Mouse (Mus musculus) intestine, embryonic 15.5 days (tissue): ENCODE measurements around the gene C1qtnf9. TPM values are rescaled to one million over a fixed set of nuclear protein-coding genes. Genes with fewer than 3 reads are reported as not detected.
A peak's percentile ranks its signal among the peaks of the same experiment; 100 is the strongest.

ENCODE experiments used
- ATAC-seq: fragments of 200-750 bp; cut with Nextera tagmentation; 2 replicates; pipeline ENCODE4 v1.8.0; 2017; ENCODE audit warnings: moderate TSS enrichment, moderate library complexity
- H3K27ac ChIP-seq: fragments of 300-500 bp; sonication (generic); 2 replicates; pipeline ENCODE4 v1.5.1; 2015; ENCODE audit warnings: mild to moderate bottlenecking, inconsistent platforms
- H3K27me3 ChIP-seq: fragments of 300-500 bp; sonication (generic); replicated peaks from 2 replicates; pipeline ENCODE4 v1.6.1; 2015; ENCODE audit warnings: inconsistent platforms
- H3K36me3 ChIP-seq: fragments of 300-500 bp; sonication (generic); 2 replicates; pipeline ENCODE4 v1.6.1; 2015; ENCODE audit warnings: inconsistent platforms
- H3K4me1 ChIP-seq: fragments of 300-500 bp; sonication (generic); replicated peaks from 2 replicates; pipeline ENCODE4 v1.6.1; 2015; ENCODE audit warnings: inconsistent platforms
- H3K4me2 ChIP-seq: fragments of 300-500 bp; sonication (generic); replicated peaks from 2 replicates; pipeline ENCODE4 v1.6.1; 2015; ENCODE audit warnings: mild to moderate bottlenecking, inconsistent platforms
- H3K4me3 ChIP-seq: fragments of 300-500 bp; sonication (generic); replicated peaks from 2 replicates; pipeline ENCODE4 v1.5.1; 2015; ENCODE audit warnings: inconsistent platforms
- H3K9ac ChIP-seq: fragments of 300-500 bp; sonication (generic); 2 replicates; pipeline ENCODE4 v1.6.1; 2015; ENCODE audit warnings: inconsistent platforms
- H3K9me3 ChIP-seq: fragments of 300-500 bp; sonication (generic); 2 replicates; pipeline ENCODE4 v1.6.1; 2016; ENCODE audit warnings: inconsistent platforms
- WGBS: fragments of 180-500 bp; shearing (Covaris S2); methylation state at CpG from one replicate; pipeline ENCODE4 v1.1.7; 2015; 5-methylcytosine and 5-hydroxymethylcytosine counted together
- polyA plus RNA-seq: library from polyadenylated mRNA; unstranded; fragments of >200 nt; fragmentation: Nextera tagmentation; extraction: Ambion mirVana; gene quantifications from 2 replicates; pipeline ENCODE4 v1.2.1, GENCODE M21; 2015

C1qtnf9 gene
- polyA plus RNA-seq, 1 experiment from 2014 or later = 1.3 TPM

- H3K9me3 ChIP-seq = no peaks in the 10 kb centered on the region
- no peak overlapping the region for H3K4me3 ChIP-seq
- no peak overlapping the region for H3K27ac ChIP-seq
- H3K9ac ChIP-seq = no peak overlapping the region
- 85% methylated on average over 5 of the region's 5 CpGs for WGBS
- no peak overlapping the region for H3K4me2 ChIP-seq
- ATAC-seq = no peak
- no peaks in the 10 kb centered on the region for H3K27me3 ChIP-seq
- H3K36me3 ChIP-seq = 0 out of 2 replicates have a peak, but pooled peaks cover 9% of the 10 kb centered on the region
- no peaks in the 10 kb centered on the region for H3K4me1 ChIP-seq
These were observed 29.7 kb downstream of the C1qtnf9 start for GRCm38 (mm10) chr14:60797596-60797995.

- no peaks in the 10 kb centered on the region for H3K27me3 ChIP-seq
- 86% methylated on average over 4 of the region's 4 CpGs for whole genome bisulfite sequencing
- H3K9ac ChIP-seq = no peak overlapping the region
- no peaks in the 10 kb centered on the region for H3K4me1 ChIP-seq
- 0 out of 2 replicates have a peak, but pooled peaks cover 9% of the 10 kb centered on the region for H3K36me3 ChIP-seq
- H3K4me2 ChIP-seq = no peak overlapping the region
- no peaks in the 10 kb centered on the region for H3K9me3 ChIP-seq
- no peak overlapping the region for H3K4me3 ChIP-seq
- ATAC-seq = no peak
- no peak overlapping the region for H3K27ac ChIP-seq
These were observed 30.8 kb downstream of the C1qtnf9 start for GRCm38 (mm10) chr14:60798721-60799120.

GRCm38 (mm10) chr14:60799762-60800728, 32.1 kb downstream of the C1qtnf9 start:
- WGBS = 44% methylated on average over 9 of the region's 9 CpGs
- no peak overlapping the region for H3K9ac ChIP-seq
- 0 out of 2 replicates have a peak, but pooled peaks have one; percentile 34 for ATAC-seq

GRCm38 (mm10) chr14:60802026-60802425, 34.1 kb downstream of the C1qtnf9 start:
- Histone ChIP-seq H3K9me3 (no peaks in the 10 kb centered on the region), H3K4me3 (no peak overlapping the region), H3K4me2 (no peak overlapping the region), H3K27me3 (no peaks in the 10 kb centered on the region), H3K27ac (no peak overlapping the region), H3K4me1 (no peaks in the 10 kb centered on the region), H3K36me3 (0 out of 2 replicates have a peak, but pooled peaks cover 5% of the 10 kb centered on the region), H3K9ac (no peak overlapping the region)
- WGBS = 88% methylated on average over 13 of the region's 13 CpGs
- ATAC-seq = no peak

More at GRCm38 (mm10) chr14:60799762-60800728, 32.1 kb downstream of the C1qtnf9 start:
- Histone ChIP-seq H3K27ac (no peak overlapping the region), H3K4me3 (no peak overlapping the region), H3K4me1 (no peaks in the 10 kb centered on the region), H3K36me3 (0 out of 2 replicates have a peak, but pooled peaks cover 9% of the 10 kb centered on the region), H3K4me2 (no peak overlapping the region), H3K27me3 (no peaks in the 10 kb centered on the region), H3K9me3 (no peaks in the 10 kb centered on the region)

GRCm38 (mm10) chr14:60804978-60805377, 37.0 kb downstream of the C1qtnf9 start:
- no peaks in the 10 kb centered on the region; the same call in 1 of the 2 replicates for H3K4me1 ChIP-seq
- H3K36me3 ChIP-seq = no peaks in the 10 kb centered on the region
- no peak overlapping the region for H3K9ac ChIP-seq
- WGBS = 89% methylated on average over 9 of the region's 9 CpGs
- no peak overlapping the region for H3K4me2 ChIP-seq
- H3K27ac ChIP-seq = no peak overlapping the region
- no peaks in the 10 kb centered on the region for H3K27me3 ChIP-seq
- ATAC-seq = no peak
- no peaks in the 10 kb centered on the region for H3K9me3 ChIP-seq
- no peak overlapping the region for H3K4me3 ChIP-seq

GRCm38 (mm10) chr14:60805871-60806270, 37.9 kb downstream of the C1qtnf9 start:
- 70% methylated on average over 1 of the region's 1 CpGs for WGBS
- Histone ChIP-seq H3K36me3 (no peaks in the 10 kb centered on the region), H3K9me3 (no peaks in the 10 kb centered on the region), H3K4me2 (no peak overlapping the region), H3K4me1 (no peaks in the 10 kb centered on the region; the same call in 1 of the 2 replicates), H3K4me3 (no peak overlapping the region), H3K9ac (no peak overlapping the region), H3K27ac (no peak overlapping the region), H3K27me3 (no peaks in the 10 kb centered on the region)
- ATAC-seq = no peak

GRCm38 (mm10) chr14:60806891-60807344, 39.0 kb downstream of the C1qtnf9 start:
- Histone ChIP-seq H3K27me3 (no peaks in the 10 kb centered on the region), H3K9me3 (no peaks in the 10 kb centered on the region), H3K4me3 (no peak overlapping the region), H3K9ac (no peak overlapping the region), H3K4me2 (no peak overlapping the region), H3K4me1 (no peaks in the 10 kb centered on the region; the same call in 1 of the 2 replicates), H3K27ac (no peak overlapping the region), H3K36me3 (no peaks in the 10 kb centered on the region)
- no peak for ATAC-seq
- 47% methylated on average over 11 of the region's 11 CpGs for WGBS

- 88% methylated on average over 8 of the region's 8 CpGs for WGBS
- no peak for ATAC-seq
- no peak overlapping the region for H3K9ac ChIP-seq
- H3K36me3 ChIP-seq = no peaks in the 10 kb centered on the region
- no peaks in the 10 kb centered on the region; the same call in 1 of the 2 replicates for H3K4me1 ChIP-seq
- no peaks in the 10 kb centered on the region for H3K27me3 ChIP-seq
- no peaks in the 10 kb centered on the region for H3K9me3 ChIP-seq
- H3K4me2 ChIP-seq = no peak overlapping the region
- H3K27ac ChIP-seq = no peak overlapping the region
- H3K4me3 ChIP-seq = no peak overlapping the region
These were observed 41.9 kb downstream of the C1qtnf9 start for GRCm38 (mm10) chr14:60809881-60810280.

- Histone ChIP-seq H3K9ac (no peak overlapping the region), H3K4me1 (no peaks in the 10 kb centered on the region; the same call in 1 of the 2 replicates), H3K4me3 (no peak overlapping the region), H3K9me3 (no peaks in the 10 kb centered on the region), H3K4me2 (no peak overlapping the region), H3K36me3 (no peaks in the 10 kb centered on the region), H3K27ac (no peak overlapping the region), H3K27me3 (no peaks in the 10 kb centered on the region)
- no peak for ATAC-seq
- 89% methylated on average over 4 of the region's 4 CpGs for WGBS
These were observed 43.6 kb downstream of the C1qtnf9 start for GRCm38 (mm10) chr14:60811547-60811946.

- ATAC-seq = no peak
These were observed 47.2 kb downstream of the C1qtnf9 start for GRCm38 (mm10) chr14:60815098-60815497.

GRCm38 (mm10) chr14:60818045-60818444, 50.1 kb downstream of the C1qtnf9 start:
- Histone ChIP-seq H3K9me3 (no peaks in the 10 kb centered on the region), H3K4me1 (no peaks in the 10 kb centered on the region), H3K9ac (no peak overlapping the region), H3K27ac (no peak overlapping the region), H3K4me2 (no peak overlapping the region), H3K4me3 (no peak overlapping the region), H3K27me3 (no peaks in the 10 kb centered on the region), H3K36me3 (no peaks in the 10 kb centered on the region)
- no peak for ATAC-seq
- WGBS = 70% methylated on average over 5 of the region's 5 CpGs

More at GRCm38 (mm10) chr14:60815098-60815497, 47.2 kb downstream of the C1qtnf9 start:
- Histone ChIP-seq H3K4me3 (no peak overlapping the region), H3K27me3 (no peaks in the 10 kb centered on the region), H3K27ac (no peak overlapping the region), H3K9me3 (no peaks in the 10 kb centered on the region), H3K36me3 (no peaks in the 10 kb centered on the region), H3K4me1 (no peaks in the 10 kb centered on the region), H3K4me2 (no peak overlapping the region), H3K9ac (no peak overlapping the region)
- 93% methylated on average over 5 of the region's 5 CpGs for WGBS

GRCm38 (mm10) chr14:60830096-60830495, 62.2 kb downstream of the C1qtnf9 start:
- Histone ChIP-seq H3K9ac (no peak overlapping the region), H3K4me3 (no peak overlapping the region), H3K4me2 (no peak overlapping the region), H3K27ac (no peak overlapping the region), H3K27me3 (no peaks in the 10 kb centered on the region), H3K36me3 (peaks cover 16% of the 10 kb centered on the region), H3K4me1 (no peaks in the 10 kb centered on the region), H3K9me3 (no peaks in the 10 kb centered on the region)
- no peak for ATAC-seq
- 91% methylated on average over 2 of the region's 2 CpGs for WGBS
